Mouse (Mus musculus) olfactory bulb, adult 2 months (tissue): ENCODE measurements around the gene Slco3a1. TPM values are rescaled to one million over a fixed set of nuclear protein-coding genes. Genes with fewer than 3 reads are reported as not detected.

Source experiments
- H3K27ac ChIP-seq: fragments of 200-500 bp; 2 replicates; pipeline ENCODE4 v1.5.1; 2012; ENCODE audit warnings: low read depth, low read length; ENCODE audit not compliant: insufficient read depth
- H3K4me1 ChIP-seq: fragments of 200-500 bp; 2 replicates; pipeline ENCODE4 v1.6.1; 2012; ENCODE audit warnings: low read length; ENCODE audit not compliant: control insufficient read depth, insufficient read depth
- H3K4me3 ChIP-seq: fragments of 200-500 bp; 2 replicates; pipeline ENCODE4 v1.5.1; 2012; ENCODE audit warnings: mild to moderate bottlenecking, low read depth, low read length, moderate library complexity; ENCODE audit not compliant: insufficient read depth
- CTCF ChIP-seq: fragments of 200-500 bp; IDR thresholded peaks from 2 replicates; pipeline ENCODE4 v1.5.1; 2012; ENCODE audit warnings: low read depth, mild to moderate bottlenecking, low read length, moderate library complexity; ENCODE audit not compliant: insufficient read depth
- POLR2A ChIP-seq: fragments of 200-500 bp; IDR thresholded peaks from 2 replicates; pipeline ENCODE4 v1.6.1; 2012; ENCODE audit warnings: mild to moderate bottlenecking, low read depth, low read length, moderate library complexity; ENCODE audit not compliant: insufficient read depth
- WGBS: fragments of 180-500 bp; shearing (Covaris S2); methylation state at CpG from one replicate; pipeline ENCODE4 v1.1.7; 2018; 5-methylcytosine and 5-hydroxymethylcytosine counted together
- polyA plus RNA-seq: library from polyadenylated mRNA; stranded (reverse); fragments of >200 nt; gene quantifications from 2 replicates; pipeline ENCODE4 v1.2.4, GENCODE M21; 2012; ENCODE audit warnings: low replicate concordance; ENCODE audit not compliant: missing spikeins, insufficient read depth, insufficient read length

The Slco3a1 gene
- polyA plus RNA-seq, 1 experiment: not detected

GRCm38 (mm10) chr7:74483294-74484023, 71.1 kb downstream of the Slco3a1 start:
- no peak overlapping the region for H3K27ac ChIP-seq
- H3K4me1 ChIP-seq: peaks cover 2% of the 10 kb centered on the region
- TF ChIP-seq POLR2A: no peak
- TF ChIP-seq CTCF: no peak
- WGBS: 96% methylated on average over 3 of the region's 3 CpGs
- no peak overlapping the region for H3K4me3 ChIP-seq

- 23% methylated on average over 7 of the region's 7 CpGs for WGBS
Observed at GRCm38 (mm10) chr7:74471740-74472139, 82.8 kb downstream of the Slco3a1 start.

DNA sequence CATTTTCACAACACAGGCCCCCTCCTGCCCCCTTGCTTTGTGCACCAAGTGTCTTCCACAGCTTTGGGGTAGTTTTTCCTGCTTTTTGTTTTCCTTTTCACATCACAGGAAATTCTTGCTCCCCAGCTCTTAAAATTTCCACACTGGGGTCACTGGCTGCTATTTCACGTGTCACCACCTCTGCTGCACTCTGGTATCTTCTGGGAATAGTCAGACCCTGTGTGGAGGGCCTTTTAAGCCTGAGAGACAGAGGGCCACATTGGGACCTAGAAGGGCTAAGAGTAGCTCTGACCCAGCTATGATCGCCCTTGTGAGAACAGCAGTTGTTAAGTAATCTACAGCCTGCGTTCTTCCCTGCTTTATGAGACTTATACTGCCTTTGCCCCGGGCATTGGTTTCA, 87.7 kb downstream of the Slco3a1 start:
- WGBS: 91% methylated on average over 4 of the region's 4 CpGs
- TF ChIP-seq POLR2A: no peak
- TF ChIP-seq CTCF: no peak
- no peak overlapping the region for H3K4me3 ChIP-seq
- H3K27ac ChIP-seq: no peak overlapping the region
- peaks cover 4% of the 10 kb centered on the region; the same call in 1 of the 2 replicates for H3K4me1 ChIP-seq

More at GRCm38 (mm10) chr7:74471740-74472139, 82.8 kb downstream of the Slco3a1 start:
- no peak for TF ChIP-seq CTCF
- no peak for TF ChIP-seq POLR2A
- H3K4me1 ChIP-seq: 0 out of 2 replicates have a peak, but pooled peaks cover 4% of the 10 kb centered on the region
- H3K4me3 ChIP-seq: no peak overlapping the region
- 0 out of 2 replicates have a peak overlapping the region, but pooled peaks have one; percentile 5 for H3K27ac ChIP-seq

DNA sequence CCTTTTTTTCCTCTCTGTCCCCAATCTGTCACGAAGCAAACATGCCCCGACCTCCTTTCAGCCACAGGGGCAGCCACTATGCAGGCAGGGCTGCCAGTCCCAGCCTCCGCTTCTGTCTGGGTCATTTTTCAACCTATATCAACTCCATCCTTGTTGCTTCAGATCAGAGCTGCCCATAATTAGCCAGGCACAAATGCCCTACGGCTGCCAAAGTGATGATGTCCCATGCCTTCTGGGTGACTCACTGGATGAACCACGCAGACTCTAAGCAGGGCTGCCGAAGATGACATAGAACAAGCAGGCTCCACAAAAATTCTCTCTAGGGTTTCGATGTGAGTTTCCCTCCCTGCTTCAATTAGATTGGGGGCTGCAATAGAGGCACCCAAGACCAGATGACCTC, 89.9 kb downstream of the Slco3a1 start:
- H3K27ac ChIP-seq: no peak overlapping the region
- no peak overlapping the region for H3K4me3 ChIP-seq
- peaks cover 2% of the 10 kb centered on the region; the same call in 1 of the 2 replicates for H3K4me1 ChIP-seq
- TF ChIP-seq CTCF (no peak), POLR2A (no peak)
- 69% methylated on average over 7 of the region's 7 CpGs for WGBS

- Histone ChIP-seq H3K4me3 (no peak overlapping the region), H3K4me1 (no peaks in the 10 kb centered on the region; the same call in none of the 2 replicates), H3K27ac (no peak overlapping the region)
- TF ChIP-seq POLR2A (no peak), CTCF (no peak)
- 84% methylated on average over 4 of the region's 4 CpGs for WGBS
Observed at GRCm38 (mm10) chr7:74462451-74462850, 92.1 kb downstream of the Slco3a1 start.

GRCm38 (mm10) chr7:74461736-74462135, 92.8 kb downstream of the Slco3a1 start:
- TF ChIP-seq CTCF (no peak), POLR2A (no peak)
- Histone ChIP-seq H3K27ac (no peak overlapping the region), H3K4me3 (no peak overlapping the region), H3K4me1 (peaks cover 3% of the 10 kb centered on the region)
- 96% methylated on average over 5 of the region's 5 CpGs for WGBS

GRCm38 (mm10) chr7:74461146-74461545, 93.4 kb downstream of the Slco3a1 start:
- H3K27ac ChIP-seq: no peak overlapping the region
- WGBS: 97% methylated on average over 1 of the region's 1 CpGs
- H3K4me3 ChIP-seq: no peak overlapping the region
- H3K4me1 ChIP-seq: peaks cover 3% of the 10 kb centered on the region
- TF ChIP-seq CTCF: no peak
- TF ChIP-seq POLR2A: no peak

DNA sequence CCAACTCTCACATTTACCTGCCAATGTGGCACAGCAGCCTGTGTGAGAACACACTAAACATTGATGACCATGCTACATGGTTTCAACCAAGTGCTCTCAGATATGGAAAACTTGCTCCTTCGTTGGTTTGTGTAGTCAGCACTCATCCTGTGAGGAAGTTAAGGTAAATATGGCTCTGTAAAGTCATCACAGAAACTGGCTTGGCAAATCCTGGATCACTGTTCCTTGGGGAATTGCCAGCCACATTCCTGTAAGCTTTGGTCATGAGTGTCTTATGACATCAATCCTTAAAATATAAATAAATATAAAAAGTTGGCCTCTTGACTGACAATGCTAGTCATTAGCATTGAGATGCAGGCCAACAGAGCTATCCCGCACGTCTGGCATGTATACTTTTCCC, 94.8 kb downstream of the Slco3a1 start:
- Histone ChIP-seq H3K27ac (no peak overlapping the region), H3K4me1 (peaks cover 3% of the 10 kb centered on the region), H3K4me3 (no peak overlapping the region)
- no peak for TF ChIP-seq CTCF
- TF ChIP-seq POLR2A: no peak
- 90% methylated on average over 3 of the region's 3 CpGs for WGBS

- Histone ChIP-seq H3K27ac (no peak overlapping the region), H3K4me1 (peaks cover 3% of the 10 kb centered on the region), H3K4me3 (no peak overlapping the region)
- no peak for TF ChIP-seq POLR2A
- no peak for TF ChIP-seq CTCF
- 82% methylated on average over 5 of the region's 5 CpGs for WGBS
Observed at GRCm38 (mm10) chr7:74459277-74459676, 95.3 kb downstream of the Slco3a1 start.
